Mouse (Mus musculus) midbrain, embryonic 16.5 days (tissue): ENCODE data around the gene Defa28. TPM values are rescaled to one million over a fixed set of nuclear protein-coding genes. Genes with fewer than 3 reads are reported as not detected.
"Not testable (repeated sequence)": the region's sequence is repeated elsewhere in the genome, so short reads cannot be mapped to it uniquely, and the experiment has no call there.

Source experiments
- ATAC-seq: fragments of 200-750 bp; cut with Nextera tagmentation; 2 replicates; pipeline ENCODE4 v1.8.0; 2017; ENCODE audit warnings: moderate TSS enrichment
- H3K27ac ChIP-seq: fragments of 300-500 bp; sonication (generic); 2 replicates; pipeline ENCODE4 v1.5.1; 2014; ENCODE audit warnings: mild to moderate bottlenecking, low read length, mixed read lengths
- H3K27me3 ChIP-seq: fragments of 300-500 bp; sonication (generic); 2 replicates; pipeline ENCODE4 v1.6.1; 2014; ENCODE audit warnings: low read depth, low read length, mixed read lengths; ENCODE audit not compliant: control insufficient read depth, insufficient read depth
- H3K36me3 ChIP-seq: fragments of 300-500 bp; sonication (generic); 2 replicates; pipeline ENCODE4 v1.6.1; 2014; ENCODE audit warnings: mild to moderate bottlenecking, low read length, moderate library complexity, mixed read lengths; ENCODE audit not compliant: control insufficient read depth, insufficient read depth
- H3K4me1 ChIP-seq: fragments of 300-500 bp; sonication (generic); 2 replicates; pipeline ENCODE4 v1.6.1; 2014; ENCODE audit warnings: mild to moderate bottlenecking, low read length, mixed read lengths; ENCODE audit not compliant: control insufficient read depth, insufficient read depth
- H3K4me2 ChIP-seq: fragments of 300-500 bp; sonication (generic); 2 replicates; pipeline ENCODE4 v1.6.1; 2014; ENCODE audit warnings: mild to moderate bottlenecking, low read length, mixed read lengths
- H3K4me3 ChIP-seq: fragments of 300-500 bp; sonication (generic); 2 replicates; pipeline ENCODE4 v1.5.1; 2014; ENCODE audit warnings: low read depth, mild to moderate bottlenecking, low read length, moderate library complexity, mixed read lengths
- H3K9ac ChIP-seq: fragments of 300-500 bp; sonication (generic); 2 replicates; pipeline ENCODE4 v1.6.1; 2014; ENCODE audit warnings: low read depth, low read length, mixed read lengths
- H3K9me3 ChIP-seq: fragments of 300-500 bp; sonication (generic); replicated peaks from 2 replicates; pipeline ENCODE4 v1.6.1; 2014; ENCODE audit warnings: mild to moderate bottlenecking, low read length, mixed read lengths; ENCODE audit not compliant: control insufficient read depth, poor library complexity, severe bottlenecking
- WGBS: fragments of 180-500 bp; shearing (Covaris S2); extraction: QIAGEN DNeasy Blood & Tissue Kit; methylation state at CpG from one replicate; pipeline ENCODE4 v1.1.7; 2014; 5-methylcytosine and 5-hydroxymethylcytosine counted together
- polyA plus RNA-seq: library from polyadenylated mRNA; unstranded; fragments of >200 nt; fragmentation: Nextera tagmentation; extraction: Ambion mirVana; gene quantifications from 2 replicates; pipeline ENCODE4 v1.2.1, GENCODE M21; 2015

The Defa28 gene
- not detected in 2 replicates for polyA plus RNA-seq

DNA sequence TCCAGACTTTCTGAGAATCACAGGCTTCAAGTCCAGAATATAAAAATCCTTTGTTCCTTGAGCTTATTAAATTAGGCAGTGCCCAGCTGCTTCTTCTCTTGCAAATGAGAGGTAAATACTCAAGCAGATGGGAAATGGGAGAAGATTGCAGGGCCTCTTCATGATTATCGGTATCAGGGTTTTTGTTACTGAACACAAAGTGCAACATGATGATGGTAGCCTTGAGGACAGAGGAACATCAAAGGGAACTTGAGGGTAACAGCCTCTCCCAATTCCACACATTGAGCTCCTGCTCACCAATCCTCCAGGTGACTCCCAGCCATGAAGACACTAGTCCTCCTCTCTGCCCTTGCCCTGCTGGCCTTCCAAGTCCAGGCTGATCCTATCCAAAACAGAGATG, at the start of gene Defa28:
Gene Defa28 (plus strand): TSS at position 301 of the 400 bp plus-strand sequence.
- not testable (repeated sequence) for H3K4me1 ChIP-seq, H3K4me2 ChIP-seq, H3K27me3 ChIP-seq, H3K9me3 ChIP-seq, H3K36me3 ChIP-seq, H3K4me3 ChIP-seq, ATAC-seq, H3K27ac ChIP-seq, H3K9ac ChIP-seq
- WGBS, result no CpG with 5 or more reads among the region's 1 CpGs

DNA sequence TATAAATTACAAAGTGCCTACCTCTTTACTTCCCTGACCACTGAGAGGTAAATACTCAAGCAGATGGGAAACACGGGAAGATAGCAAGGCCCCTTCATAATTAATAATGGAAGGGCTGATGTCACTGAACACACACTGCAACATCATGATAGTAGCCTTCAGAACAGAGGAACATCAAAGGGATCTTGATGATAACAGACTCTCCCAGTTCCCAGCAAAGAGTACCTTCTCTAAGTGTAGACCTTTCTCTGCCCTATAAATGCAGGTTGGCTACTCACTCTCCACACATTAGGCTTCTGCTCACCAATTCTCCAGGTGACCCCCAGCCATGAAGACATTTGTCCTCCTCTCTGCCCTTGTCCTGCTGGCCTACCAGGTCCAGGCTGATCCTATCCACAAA, 17.7 kb upstream of the Defa28 start, which contains the start of gene Defa37:
Gene Defa37 (plus strand): TSS at position 301 of the 400 bp plus-strand sequence.
- not testable (repeated sequence) for H3K9ac ChIP-seq, ATAC-seq
- no CpG with 5 or more reads among the region's 1 CpGs for WGBS

DNA sequence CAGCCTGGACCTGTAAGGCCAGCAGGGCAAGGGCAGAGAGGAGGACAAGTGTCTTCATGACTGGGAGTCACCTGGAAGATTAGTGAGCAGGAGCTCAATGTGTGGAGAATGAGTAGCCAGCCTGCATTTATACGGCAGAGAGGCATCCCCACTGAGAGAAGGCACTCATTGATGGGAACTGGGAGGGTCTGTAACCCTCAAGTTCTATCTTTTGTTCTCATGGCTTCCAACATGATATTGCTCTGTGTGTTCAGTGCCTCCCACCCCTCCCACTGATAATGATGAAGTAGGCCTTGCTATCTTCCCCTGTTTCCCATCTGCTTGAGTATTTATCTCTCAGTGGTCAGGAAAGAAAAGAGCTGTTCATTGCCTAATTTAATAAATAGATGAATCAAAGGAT, 11.6 kb downstream of the Defa28 start, which contains the start of gene Gm7861:
Gene Gm7861 (minus strand): TSS at position 101 of the 400 bp plus-strand sequence.
- H3K4me1 ChIP-seq, H3K4me2 ChIP-seq, H3K9ac ChIP-seq, H3K27me3 ChIP-seq, H3K4me3 ChIP-seq, ATAC-seq, H3K36me3 ChIP-seq, H3K27ac ChIP-seq, H3K9me3 ChIP-seq: not testable (repeated sequence)
- no CpG with 5 or more reads among the region's 1 CpGs for WGBS

More for the DNA sequence above, 17.7 kb upstream of the Defa28 start, which contains the start of gene Defa37:
- not testable (repeated sequence) for H3K27ac ChIP-seq, H3K4me3 ChIP-seq, H3K36me3 ChIP-seq, H3K27me3 ChIP-seq, H3K4me2 ChIP-seq, H3K9me3 ChIP-seq, H3K4me1 ChIP-seq

DNA sequence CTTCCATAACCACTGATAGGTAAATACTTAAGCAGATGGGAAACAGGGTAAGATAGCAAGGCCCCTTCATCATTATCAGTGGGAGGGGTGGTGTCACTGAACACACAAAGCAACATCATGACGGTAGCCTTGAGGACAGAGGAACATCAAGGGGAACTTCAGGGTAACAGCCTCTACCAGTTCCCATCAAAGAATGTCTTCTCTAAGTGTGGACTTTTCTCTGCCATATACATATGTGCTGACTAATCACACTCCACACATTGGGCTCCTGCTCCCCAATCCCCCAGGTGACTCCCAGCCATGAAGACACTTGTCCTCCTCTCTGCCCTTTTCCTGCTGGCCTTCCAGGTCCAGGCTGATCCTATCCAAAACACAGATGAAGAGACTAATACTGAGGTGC, 35.1 kb downstream of the Defa28 start, which contains the start of gene Defa26:
Gene Defa26 (plus strand): TSS at position 301 of the 400 bp plus-strand sequence.
- H3K4me2 ChIP-seq, H3K4me3 ChIP-seq, H3K27ac ChIP-seq, ATAC-seq, H3K4me1 ChIP-seq, H3K27me3 ChIP-seq, H3K9ac ChIP-seq, H3K9me3 ChIP-seq, H3K36me3 ChIP-seq: not testable (repeated sequence)
- no CpG with 5 or more reads among the region's 1 CpGs for WGBS

Other genes with a start within 250 kb of the Defa28 start
- not detected in 2 replicates for gene Defa2, start 204.5 kb upstream of the Defa28 start, polyA plus RNA-seq
- gene Defa33, start 191.2 kb upstream of the Defa28 start, polyA plus RNA-seq, result not detected in 2 replicates
- not detected in 2 replicates for gene Defa36, start 155.6 kb upstream of the Defa28 start, polyA plus RNA-seq
- not detected in 2 replicates for gene Gm7849, start 126.4 kb upstream of the Defa28 start, polyA plus RNA-seq
- gene Defa20, start 73.7 kb upstream of the Defa28 start, polyA plus RNA-seq, result not detected in 2 replicates
- gene Defa32, start 54.0 kb upstream of the Defa28 start, polyA plus RNA-seq, result not detected in 2 replicates
- not detected in 2 replicates for gene Defa37, start 17.6 kb upstream of the Defa28 start, polyA plus RNA-seq
- not detected in 2 replicates for gene Gm7861, start 11.5 kb downstream of the Defa28 start, polyA plus RNA-seq
- not detected in 2 replicates for gene Defa26, start 35.2 kb downstream of the Defa28 start, polyA plus RNA-seq
- gene Defa17, start 72.8 kb downstream of the Defa28 start, polyA plus RNA-seq, result not detected in 2 replicates
- gene Defa34, start 82.8 kb downstream of the Defa28 start, polyA plus RNA-seq, result not detected in 2 replicates
- not detected in 2 replicates for gene AY761184, start 120.6 kb downstream of the Defa28 start, polyA plus RNA-seq
- gene Defa24, start 151.5 kb downstream of the Defa28 start, polyA plus RNA-seq, result not detected in 2 replicates
- gene Defb50, start 240.5 kb downstream of the Defa28 start, polyA plus RNA-seq, result not detected in 2 replicates